Mouse (Mus musculus) thymus, postnatal 36 days (tissue): Measurements from ENCODE around the gene Gpr162.
"Not testable (repeated sequence)": the region's sequence is repeated elsewhere in the genome, so short reads cannot be mapped to it uniquely, and the experiment has no call there.

Experiments
- DNase-seq, 2 experiments: peaks; one replicate each; pipeline ENCODE4 v3.0.0; 2022; ENCODE audit warnings: mixed read lengths in 2 of 2

The Gpr162 gene

DNA sequence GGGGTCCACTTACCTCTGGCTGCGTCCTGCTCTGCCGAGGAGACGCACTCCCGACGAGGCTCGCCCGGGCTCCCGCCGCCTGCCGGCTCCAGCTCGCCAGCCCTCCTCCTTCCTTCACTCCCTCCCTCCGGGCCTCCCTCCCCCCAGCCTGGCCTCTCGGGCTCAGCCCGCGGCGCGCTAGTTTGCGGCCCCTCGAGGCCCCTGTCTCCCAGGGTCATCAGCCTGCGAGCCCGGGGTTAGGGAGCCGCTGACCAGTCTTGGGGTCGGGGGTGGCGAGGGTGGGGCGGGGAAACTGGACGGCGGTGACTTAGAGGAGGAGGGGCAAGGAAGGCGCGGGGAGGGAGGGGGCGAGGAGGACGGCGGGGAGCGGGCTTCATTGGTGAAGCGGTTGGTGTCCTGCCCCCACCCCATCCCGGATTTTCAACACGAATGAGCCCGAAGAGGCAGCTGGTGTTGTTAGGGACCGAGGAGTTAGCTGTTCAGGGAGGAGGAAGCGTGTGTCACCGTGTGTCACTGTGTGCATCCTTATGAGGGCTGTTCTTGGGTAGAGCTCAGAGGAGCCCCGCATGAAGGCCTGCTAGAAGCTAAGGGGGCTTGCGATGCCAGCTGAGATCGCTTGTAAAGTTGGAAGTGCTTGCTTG is at the start of gene Gpr162:
Gene Gpr162, minus strand, starts transcription at position 326 of the 641 bp plus-strand sequence.
- DNase-seq = peak; percentile 70 to 78

DNA sequence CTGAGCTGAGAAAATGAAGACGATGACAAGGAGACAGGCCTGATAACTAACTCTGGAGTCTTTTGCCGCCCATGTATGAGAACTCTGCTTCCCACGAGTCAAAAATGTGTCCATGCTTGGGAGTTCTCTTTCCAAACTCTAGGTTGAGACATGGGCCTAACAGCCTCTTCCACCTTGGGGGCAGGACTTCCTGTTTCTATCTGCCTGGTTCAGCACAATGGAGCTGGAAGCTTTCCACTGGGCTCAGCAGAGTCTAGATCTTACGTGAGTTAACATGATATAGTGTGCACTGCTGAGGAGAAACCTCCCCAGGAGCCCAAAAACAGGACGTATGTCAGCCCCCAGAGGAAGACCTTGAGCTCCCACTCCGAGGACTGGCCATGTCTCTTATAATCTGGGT is 49.4 kb upstream of the Gpr162 start:
- DNase-seq = no peak

DNA sequence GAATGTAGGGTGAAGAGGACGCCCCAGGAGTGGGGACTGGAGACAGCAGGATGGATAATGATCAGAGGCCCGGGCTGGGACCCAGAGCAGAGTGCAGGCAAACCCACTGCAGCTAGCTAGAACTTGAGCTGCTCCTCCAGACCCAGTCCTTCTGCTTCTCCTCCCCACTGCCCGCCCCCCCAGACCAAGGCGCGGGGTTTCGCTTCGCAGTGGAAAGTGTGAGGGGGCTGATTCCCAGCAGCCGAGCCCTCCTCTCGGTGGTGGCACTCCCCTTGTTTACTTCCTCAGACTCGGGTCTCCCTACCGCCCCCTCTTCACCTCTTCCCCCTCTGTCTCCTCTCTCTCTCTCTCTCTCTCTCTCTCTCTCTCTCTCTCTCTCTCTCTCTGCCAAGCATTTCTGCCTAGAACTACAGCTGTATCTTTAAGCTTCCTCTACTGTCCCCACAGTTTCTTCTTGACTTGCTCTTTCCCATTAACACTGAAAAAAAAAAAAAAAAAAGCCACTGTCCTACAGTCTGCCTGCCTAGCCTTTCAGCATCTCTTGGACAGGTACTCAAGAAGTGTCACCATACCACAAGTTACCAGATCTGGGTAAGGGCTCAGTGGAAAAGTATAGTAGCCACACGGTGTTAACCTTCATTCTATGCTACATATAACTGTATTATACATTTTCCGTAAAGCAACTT is 47.9 kb upstream of the Gpr162 start, which contains the start of gene Lag3:
Gene Lag3, minus strand, starts transcription at position 173 of the 686 bp plus-strand sequence.
- peak; percentile 61 to 78 for DNase-seq

DNA sequence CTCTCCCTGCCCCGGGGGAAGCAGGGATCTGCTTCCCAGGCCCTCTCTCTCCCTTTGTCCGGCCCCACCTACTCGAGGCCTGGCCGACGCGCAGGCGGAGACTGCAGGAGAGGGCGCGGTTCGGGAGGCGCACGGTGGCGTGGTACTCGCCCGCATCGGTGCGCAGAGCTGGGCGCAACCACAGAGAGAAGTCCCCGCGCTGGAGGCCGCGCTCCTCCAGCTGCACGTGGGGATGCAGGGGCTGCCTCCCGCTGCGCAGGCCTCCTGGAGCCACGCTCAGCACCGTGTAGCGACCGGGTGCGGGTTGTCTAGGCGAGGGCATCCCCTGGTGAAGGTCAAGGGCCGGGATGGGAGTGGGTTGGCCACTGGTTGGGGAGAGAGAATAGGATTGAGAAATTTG is 46.2 kb upstream of the Gpr162 start:
- peak; percentile 28 to 48 for DNase-seq

DNA sequence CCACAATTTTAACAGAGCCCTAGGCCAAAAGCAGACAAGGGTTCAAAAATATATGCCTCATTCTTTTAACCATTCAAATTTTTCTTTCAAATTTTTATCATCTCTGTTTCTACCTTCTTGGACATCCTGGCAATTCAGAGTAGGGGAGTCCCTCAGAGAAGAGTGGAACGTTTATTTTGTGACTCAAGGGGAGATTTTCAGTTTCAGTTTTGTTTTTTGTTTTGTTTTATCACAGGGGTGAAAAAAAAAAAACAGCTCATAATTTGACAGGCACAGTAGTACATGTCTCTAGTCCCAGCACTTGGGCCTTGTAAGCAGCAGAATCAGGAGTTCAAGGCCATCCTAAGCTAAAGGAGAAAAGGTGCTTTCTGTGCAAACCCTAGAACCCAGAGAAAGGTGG is 44.0 kb upstream of the Gpr162 start:
- no peak for DNase-seq

DNA sequence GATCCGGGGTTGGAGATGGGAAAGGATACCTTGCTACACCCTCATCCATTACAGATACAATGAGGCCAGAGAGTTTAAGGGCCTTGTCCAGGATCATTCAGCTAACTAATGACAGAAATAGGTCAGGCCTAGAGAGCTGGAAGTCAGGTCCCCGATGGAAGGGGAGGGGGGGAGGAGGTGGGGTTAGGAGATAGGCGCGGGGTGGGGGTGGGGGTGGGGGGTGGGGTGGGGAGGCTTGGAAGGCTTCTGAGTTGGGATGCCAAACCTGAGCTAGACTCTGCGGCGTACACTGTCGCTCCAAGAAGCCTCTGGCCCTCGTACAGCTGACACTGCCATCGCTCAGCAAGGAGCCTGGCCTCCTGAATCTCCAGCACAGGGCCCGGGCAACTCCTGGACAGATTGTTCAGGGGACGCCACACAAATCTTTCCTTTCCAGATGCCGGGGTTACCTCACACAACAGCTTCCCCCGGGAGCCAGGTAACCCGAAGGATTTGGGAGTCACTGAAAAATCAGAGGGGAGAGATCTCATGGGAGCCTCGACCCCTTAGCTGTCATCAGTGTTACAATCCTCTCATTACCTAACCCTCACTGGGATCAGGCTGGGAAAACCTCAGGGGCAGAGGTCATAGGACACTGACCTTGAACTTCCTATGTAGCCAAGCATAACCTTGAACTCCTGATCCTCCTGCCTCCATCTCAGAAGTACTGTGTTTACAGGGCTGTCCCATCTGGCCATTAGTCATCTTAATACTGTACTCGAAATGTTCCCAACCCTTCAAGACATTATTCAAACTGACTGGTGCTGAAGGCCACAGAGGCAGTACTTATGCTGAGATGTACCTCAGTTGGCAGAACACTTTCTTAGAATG is 41.4 kb upstream of the Gpr162 start:
- DNase-seq = no peak

DNA sequence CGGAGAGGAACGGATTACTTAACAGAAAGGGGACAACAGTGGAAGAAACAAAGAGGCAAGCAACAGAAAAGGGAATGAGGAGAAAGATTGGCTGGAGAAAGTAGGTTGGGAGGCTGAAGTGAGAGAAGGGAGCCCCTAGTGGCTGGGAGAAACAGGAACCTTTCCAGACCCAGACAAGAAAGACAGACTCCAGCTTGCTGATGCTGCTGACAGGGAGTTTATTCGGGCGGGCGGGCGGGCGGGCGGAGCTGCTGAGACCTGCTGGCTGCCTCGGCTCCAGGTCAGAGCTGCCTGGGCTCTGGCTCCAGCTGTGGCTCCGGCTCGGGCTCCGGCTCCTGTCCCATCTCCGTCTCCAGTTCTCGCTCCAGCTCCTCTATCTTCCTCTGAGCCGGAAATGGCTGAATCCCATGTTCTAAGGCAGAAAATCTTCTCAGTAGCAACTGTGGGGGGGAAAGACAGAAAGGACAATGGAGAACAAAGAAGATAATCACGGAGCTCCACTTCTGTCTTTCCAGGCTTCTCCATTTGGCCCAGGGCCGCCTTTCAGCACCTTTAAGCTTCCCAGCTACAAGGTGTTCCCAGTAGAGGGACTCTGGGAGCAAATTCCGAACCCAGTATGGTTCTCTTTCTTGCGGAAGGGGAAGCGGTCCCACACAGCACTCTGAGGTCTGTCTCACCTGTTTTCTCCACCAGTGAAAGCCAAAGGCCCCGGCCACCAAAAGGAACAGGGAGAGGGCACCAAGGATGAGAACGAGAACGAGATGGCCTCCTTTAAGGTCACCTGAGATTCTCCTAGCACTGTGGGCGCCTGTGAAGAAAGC is 40.6 kb upstream of the Gpr162 start:
- DNase-seq = peak in 1 of 2 experiments; percentile 66

DNA sequence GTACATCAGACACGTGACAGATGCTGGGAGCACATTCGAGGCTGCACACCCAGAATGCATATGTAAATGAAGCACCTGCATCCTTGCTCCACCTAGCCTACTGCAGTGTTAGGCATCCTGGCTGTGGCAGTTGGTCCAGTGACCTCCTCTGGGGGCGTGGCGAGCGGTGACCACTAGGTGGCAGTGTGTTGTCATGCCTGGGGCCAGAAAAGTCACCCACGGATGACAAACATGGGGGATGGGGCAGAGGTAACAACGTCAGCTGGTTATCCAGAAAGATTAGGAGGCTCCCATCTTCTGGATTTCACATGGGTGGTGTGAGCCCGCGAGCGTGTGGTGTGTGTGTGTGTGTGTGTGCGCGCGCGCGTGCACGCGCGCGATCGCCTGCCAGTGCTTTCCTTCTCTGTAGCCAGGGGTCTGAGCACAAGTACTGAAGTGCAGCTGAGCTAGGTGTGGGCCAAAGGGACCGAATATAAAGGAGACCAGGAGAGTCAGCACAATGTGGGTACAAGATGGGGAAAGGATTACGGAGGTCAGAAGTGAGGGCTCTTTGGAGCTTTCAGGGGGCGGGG is 39.9 kb upstream of the Gpr162 start:
- peak; percentile 98 to 99 for DNase-seq

DNA sequence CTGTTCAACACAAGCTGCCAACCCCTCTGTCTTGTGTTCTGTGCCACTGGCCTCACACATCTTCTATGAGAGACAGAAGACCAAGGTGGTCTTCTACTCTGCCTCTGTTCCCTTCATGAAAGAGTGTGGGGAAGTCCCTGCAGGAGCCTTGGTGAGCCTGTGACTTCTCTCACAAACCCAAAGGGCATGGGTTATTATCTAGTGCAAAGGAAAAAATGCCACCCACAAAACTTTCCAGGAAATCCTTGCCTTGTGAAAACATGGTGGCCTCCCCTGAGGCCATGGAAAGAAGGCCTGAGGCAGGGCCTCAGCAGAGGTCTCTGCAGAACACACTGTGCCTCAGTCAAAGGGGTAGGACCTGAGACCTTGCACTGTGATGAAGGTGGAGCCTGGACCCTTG is 38.1 kb upstream of the Gpr162 start:
- DNase-seq = peak in 1 of 2 experiments; percentile 47

DNA sequence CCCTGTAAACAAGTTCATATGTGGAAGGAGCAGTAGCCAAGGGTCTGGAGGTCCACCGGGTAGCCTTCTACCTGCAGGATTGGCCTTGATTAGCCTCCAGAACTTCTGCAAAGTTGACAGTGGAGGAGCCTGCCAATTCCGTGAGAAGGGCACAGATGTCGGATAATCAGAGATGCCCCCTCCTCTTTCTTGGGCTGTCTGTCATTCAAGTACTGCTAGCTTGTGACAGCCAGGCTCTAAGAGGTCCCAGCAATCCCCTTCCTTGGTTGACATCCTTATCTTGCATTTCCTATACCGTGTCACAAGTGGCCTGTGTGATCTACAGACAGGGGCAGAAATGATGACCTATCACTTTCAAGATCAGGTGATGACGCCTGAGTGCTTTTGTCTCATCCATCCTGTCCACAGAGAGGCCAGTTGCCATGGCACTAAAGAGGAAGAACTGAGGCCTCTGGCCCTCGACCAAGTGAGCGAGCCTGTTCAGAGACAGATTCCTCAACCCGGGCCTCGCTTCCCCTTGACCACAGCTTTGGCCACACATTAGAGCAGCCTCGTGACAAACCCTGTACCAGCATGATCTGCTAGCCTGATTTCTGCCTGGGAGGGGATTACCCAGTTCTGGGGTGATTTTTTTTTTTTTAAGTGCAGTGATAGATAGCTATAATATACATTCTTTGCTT is 37.2 kb upstream of the Gpr162 start:
- peak; percentile 61 to 63 for DNase-seq

DNA sequence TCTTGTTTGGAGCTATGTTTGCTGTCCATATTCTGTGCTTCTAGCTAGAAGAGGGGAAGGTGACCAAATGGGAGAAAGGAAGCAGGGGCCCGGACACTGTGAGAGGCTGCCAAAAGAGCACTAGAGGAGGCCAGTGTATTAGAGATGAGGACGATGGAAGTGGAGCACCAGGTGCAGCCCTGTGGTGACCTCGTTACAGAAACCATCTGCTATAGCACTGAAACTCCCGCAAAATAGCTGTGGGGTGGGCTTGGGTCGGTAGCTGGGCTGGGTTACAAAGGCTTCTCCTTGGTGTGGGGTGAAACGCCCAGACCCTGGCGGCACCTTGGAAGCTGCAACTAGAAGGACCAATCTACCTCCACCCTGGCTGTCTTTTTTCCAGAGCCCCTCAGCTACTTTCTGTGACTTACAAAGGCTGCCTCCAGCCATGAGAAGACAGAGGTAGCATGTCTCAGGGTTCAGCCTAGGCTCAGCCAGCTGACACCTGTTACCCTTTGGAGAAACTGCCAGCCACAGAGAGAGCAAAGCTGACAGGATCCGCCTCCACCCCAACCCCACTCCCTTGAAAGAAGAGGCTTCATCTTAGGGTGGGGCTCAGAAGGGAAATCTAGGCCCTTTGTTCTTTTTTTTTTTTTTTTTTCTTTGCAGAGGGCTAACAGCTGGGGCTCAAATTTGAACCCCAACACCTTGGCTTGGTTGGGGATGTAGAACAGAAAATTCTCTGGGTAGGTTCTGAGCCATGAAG is 36.4 kb upstream of the Gpr162 start:
- peak; percentile 85 to 93 for DNase-seq

DNA sequence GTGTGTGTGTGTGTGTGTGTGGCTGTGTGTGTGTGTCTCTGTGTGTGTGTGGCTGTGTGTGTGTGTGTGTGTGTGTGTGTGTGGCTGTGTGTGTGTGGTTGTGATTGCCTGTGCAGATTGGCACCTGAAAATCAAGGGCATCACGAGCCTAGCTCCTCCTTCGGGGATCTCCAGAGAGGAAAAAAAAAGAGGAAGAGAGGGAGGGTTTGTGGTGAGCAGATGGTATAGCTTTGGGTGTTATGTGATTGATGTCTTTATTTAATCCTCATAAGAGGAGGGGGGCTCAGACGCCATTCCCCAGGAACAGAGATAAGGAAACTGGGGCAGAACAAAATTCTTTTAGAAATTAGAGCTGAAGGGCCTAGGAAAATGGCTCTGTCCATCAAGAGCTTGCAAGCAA is 34.6 kb upstream of the Gpr162 start:
- peak in 1 of 2 experiments; percentile 54 for DNase-seq

DNA sequence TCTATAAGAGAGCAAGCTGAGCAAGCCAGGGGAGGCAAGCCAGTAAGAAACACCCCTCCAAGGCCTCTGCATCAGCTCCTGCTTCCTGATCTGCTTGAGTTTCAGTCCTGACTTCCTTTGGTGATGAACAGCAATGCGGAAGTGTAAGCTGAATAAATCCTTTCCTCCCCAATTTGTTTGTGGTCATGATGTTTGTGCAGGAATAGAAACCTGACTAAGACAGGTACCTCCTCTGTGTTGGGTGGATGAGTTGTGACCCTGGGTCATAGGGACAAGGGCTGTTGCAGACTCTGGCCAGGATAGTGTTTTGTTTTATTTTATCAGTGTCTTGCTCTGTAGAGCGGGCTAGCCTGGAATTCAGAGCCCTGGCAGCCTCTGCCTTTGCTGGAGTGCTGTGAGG is 30.3 kb upstream of the Gpr162 start:
- DNase-seq = not testable (repeated sequence)

DNA sequence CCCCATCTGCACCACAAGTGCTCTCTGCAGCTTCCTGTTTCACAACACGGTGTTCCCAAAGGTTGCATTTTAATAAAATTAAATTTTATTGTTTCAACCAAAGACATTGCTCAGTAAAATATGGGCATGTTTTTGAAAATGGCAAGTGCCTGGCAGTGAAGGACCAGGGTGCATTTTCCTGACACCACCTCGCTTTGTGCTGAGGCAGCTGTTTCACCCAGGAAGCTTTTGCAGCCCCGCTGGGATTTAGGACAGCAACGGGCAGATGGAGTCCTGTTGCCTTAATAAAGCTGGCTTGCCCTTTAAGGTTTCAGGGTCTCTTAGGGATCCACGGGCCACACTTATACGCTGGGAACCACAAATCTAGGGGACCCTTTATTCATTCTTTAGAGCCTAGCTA is 27.2 kb upstream of the Gpr162 start:
- no peak for DNase-seq

DNA sequence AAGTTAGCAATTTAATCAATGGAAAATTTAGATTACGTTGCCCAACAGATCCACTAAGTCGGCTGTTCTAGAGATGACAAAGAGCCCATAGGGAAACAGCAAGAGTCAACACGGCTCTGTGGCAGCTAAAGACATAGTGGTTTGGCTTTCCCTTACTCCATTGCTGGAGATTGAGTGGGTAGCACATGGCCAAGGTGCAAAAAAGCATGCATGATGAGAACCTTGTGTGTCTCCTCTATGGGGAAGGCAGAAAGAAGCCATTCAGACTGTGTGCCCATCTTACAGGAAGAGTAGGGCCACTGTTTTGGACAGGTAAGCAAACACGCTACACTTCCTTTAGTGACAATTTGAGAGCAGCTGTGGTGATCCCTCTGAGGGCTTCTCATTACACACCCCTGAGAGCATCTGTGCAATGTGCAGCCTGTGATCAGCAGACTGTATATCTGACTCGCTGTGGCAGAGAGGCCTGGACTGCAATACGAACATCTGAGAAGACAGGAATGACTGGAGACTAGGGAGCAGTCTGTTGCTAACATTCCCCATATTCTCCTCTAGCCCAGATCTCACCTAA is 24.9 kb upstream of the Gpr162 start:
- peak in 1 of 2 experiments; percentile 51 for DNase-seq

DNA sequence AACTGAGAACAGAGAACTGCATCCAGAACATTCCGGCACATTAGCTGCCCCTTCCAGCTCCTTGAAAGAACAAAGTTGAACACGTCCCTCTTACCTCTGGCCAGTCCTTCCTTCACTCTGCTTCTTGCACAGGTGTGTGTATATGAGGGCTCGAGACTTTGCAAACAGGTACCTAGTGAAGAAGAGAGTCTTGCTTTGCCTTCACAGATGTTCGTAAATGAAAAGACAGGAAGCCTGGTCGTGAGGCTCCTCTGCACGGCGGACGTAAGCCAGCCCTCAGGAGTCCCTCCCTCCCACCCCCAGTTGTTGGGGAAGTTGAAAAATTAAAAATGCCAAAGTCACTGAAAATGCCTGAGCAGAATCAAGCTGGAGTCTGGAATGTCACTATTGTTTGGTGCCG is 24.2 kb upstream of the Gpr162 start, which contains the start of gene Cd4:
Gene Cd4, minus strand, starts transcription at position 236 of the 400 bp plus-strand sequence.
- peak; percentile 54 to 68 for DNase-seq

DNA sequence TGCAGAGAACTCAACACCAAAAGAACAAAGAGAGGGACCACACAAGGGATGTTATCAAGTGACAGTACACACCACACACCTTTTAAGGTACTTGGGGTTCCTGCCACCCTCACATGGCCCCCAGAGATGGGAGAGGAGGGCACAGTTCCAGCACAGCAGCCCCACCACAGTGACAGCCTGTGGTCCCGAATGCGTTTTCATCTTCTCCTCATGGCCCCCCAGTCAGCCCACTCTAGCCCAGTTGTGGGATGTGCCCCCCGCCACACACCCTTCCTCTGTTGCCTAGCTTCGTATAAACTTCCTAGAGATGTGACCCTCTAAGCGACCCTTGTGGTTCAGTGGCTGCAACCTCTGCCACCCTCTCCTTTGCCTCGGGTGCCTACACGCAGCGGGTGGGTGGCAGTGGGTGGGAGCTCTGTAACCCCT is 22.2 kb upstream of the Gpr162 start:
- peak; percentile 72 to 79 for DNase-seq

DNA sequence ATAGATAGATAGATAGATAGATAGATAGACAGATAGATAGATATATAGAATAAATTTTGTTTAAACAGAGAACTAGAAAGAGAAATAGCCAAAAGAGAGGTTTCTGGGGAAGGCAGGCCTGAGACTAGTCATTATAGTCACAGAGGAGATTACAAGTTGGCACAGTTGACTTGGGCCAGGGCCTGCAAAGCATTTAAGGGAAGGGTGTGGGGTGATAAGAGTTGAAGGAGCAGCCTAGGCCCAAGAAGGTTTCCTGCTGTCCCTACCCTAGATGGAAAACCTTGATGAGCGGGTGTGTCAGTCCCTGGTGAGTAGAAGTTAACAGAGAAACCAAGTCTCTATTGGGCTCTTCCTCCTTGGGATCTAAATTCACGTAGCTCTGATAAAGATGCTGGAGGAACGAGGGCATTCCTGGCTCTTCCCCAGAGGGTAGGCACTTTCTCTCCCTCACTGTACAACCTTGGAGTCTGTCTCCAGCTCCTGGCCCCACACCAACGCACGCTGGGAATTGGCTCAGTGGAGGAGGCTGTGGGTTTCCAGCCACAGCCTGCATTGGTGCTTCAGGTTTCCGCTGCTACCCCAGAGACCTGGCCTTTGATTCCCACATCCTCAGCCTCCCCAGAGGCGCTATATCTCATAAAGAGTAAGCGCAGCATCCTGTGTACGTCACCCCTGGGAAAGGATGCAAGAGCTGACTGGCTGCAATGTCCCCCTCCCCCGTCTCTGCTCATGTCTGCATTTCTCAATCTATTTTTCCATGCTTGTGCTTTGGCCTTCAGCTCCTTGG is 21.1 kb upstream of the Gpr162 start:
- peak; percentile 69 to 84 for DNase-seq

DNA sequence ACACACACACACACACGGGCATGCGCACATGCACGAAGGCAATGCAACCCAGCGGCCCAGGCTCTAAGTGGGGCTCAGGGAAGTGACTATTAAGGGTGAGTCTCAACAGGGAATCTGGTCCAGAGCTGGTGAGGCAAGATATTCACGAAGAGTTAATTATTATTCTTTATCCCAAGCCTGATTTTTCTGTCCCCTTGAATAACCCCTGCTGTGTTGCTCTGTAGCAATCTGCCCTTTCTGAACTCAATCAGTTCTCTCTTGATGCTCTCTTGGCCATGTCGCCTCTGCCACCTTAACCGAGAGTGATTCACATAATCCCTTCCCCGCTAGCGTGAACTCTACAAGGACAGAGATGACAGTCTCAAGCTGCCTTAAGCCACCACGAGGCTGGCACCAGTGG is 19.6 kb upstream of the Gpr162 start:
- no peak for DNase-seq
